Mouse (Mus musculus) embryo, embryonic 11.5 days (tissue): ENCODE data around the gene Cog5.

Experiments used
- DNase-seq: peaks from one replicate; pipeline ENCODE4 v3.0.0-alpha.2; 2012; ENCODE audit warnings: low read depth, low spot score

Gene Cog5

GRCm38 (mm10) chr12:31819520-31819919 lies 164.9 kb downstream of the Cog5 start:
- DNase-seq: no peak

- DNase-seq: no peak
Observed at GRCm38 (mm10) chr12:31823671-31824070, 169.0 kb downstream of the Cog5 start.

- DNase-seq: no peak
Observed at GRCm38 (mm10) chr12:31824831-31825230, 170.2 kb downstream of the Cog5 start.

GRCm38 (mm10) chr12:31825821-31826220 lies 171.2 kb downstream of the Cog5 start:
- no peak for DNase-seq

GRCm38 (mm10) chr12:31826476-31826875 lies 171.8 kb downstream of the Cog5 start:
- no peak for DNase-seq

GRCm38 (mm10) chr12:31835480-31835879 lies 180.8 kb downstream of the Cog5 start:
- DNase-seq: no peak

- DNase-seq: no peak
Observed at GRCm38 (mm10) chr12:31836211-31836610, 181.5 kb downstream of the Cog5 start.

- DNase-seq: no peak
Observed at GRCm38 (mm10) chr12:31838521-31838920, 183.9 kb downstream of the Cog5 start.

- DNase-seq: no peak
Observed at GRCm38 (mm10) chr12:31839249-31839648, 184.6 kb downstream of the Cog5 start.

- DNase-seq: no peak
Observed at GRCm38 (mm10) chr12:31846077-31846476, 191.4 kb downstream of the Cog5 start.

GRCm38 (mm10) chr12:31848630-31849415 lies 194.2 kb downstream of the Cog5 start:
- DNase-seq: no peak

GRCm38 (mm10) chr12:31849601-31850000 lies 194.9 kb downstream of the Cog5 start:
- no peak for DNase-seq

- no peak for DNase-seq
Observed at GRCm38 (mm10) chr12:31854039-31854438, 199.4 kb downstream of the Cog5 start.

GRCm38 (mm10) chr12:31854817-31855216 lies 200.1 kb downstream of the Cog5 start:
- no peak for DNase-seq

- DNase-seq: no peak
Observed at GRCm38 (mm10) chr12:31857784-31858183, 203.1 kb downstream of the Cog5 start.

GRCm38 (mm10) chr12:31862668-31863538 lies 208.2 kb downstream of the Cog5 start:
- no peak for DNase-seq

GRCm38 (mm10) chr12:31876775-31877174 lies 222.1 kb downstream of the Cog5 start:
- DNase-seq: no peak

- DNase-seq: no peak
Observed at GRCm38 (mm10) chr12:31882736-31883135, 228.1 kb downstream of the Cog5 start.

- no peak for DNase-seq
Observed at GRCm38 (mm10) chr12:31884365-31884764, 229.7 kb downstream of the Cog5 start.

GRCm38 (mm10) chr12:31885084-31885483 lies 230.4 kb downstream of the Cog5 start:
- DNase-seq: no peak

- DNase-seq: no peak
Observed at GRCm38 (mm10) chr12:31885844-31886606, 231.4 kb downstream of the Cog5 start.

GRCm38 (mm10) chr12:31890685-31891084 lies 236.0 kb downstream of the Cog5 start:
- DNase-seq: no peak
